Mouse (Mus musculus) gastrocnemius, postnatal 14 days (tissue): ENCODE data around the gene Syn3. TPM values are rescaled to one million over a fixed set of nuclear protein-coding genes. Genes with fewer than 3 reads are reported as not detected.

Experiments
- DNase-seq: peaks from one replicate; pipeline ENCODE4 v3.0.0; 2021; ENCODE audit warnings: mixed read lengths
- intact Hi-C: fragments of 180-260 bp; cut with DNase I; formaldehyde crosslinking; loops from one replicate; pipeline ENCODE4 v1.15.1; 2025; ENCODE audit warnings: low total_unique reads
- total RNA-seq, 2 experiments: library from RNA; stranded (reverse); gene quantifications; 2 replicates each; pipeline ENCODE4 v1.2.3; 2021

Gene Syn3
- total RNA-seq, 2 experiments from 2014 or later: 0.13 to 0.27 TPM

DNA sequence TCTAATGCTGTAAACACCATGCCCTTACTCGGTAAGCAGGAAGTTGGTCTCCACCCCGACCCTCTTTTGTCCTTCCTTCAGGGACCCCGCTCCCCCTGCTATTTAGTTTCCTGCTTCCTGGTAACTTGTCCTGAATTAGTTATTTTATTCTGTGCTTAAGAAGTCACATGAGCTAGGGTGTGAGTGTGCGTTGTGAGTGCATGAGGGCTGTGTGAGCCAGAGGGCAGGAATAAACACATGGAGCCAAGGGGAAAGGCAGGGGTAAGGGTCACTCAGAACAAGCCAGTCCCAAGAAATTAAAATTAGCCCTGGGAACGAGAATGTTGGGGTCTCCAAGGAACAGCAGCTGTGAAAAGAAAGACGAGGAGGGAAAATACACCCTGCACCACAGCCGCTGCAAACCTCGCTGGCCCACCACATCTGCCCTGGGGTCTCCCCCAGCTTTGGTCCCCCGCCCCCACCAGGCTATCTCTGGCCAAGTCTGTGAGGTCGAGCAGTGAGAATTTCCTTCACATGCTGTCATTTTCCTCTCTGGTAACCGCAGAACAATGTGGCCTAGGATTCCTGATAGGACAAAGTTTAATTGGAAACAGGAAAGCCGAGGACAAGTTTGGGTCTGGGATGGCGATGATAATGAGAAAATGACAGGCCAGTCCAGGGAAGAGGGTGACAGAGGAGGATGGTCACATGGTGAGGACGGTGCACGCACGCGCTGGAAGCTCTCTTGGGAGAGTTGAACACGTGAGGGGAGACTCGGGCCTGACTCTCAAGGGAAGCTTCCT is 225.1 kb downstream of the Syn3 start:
- intact Hi-C loops: no loop called here
- peak; percentile 29 for DNase-seq

DNA sequence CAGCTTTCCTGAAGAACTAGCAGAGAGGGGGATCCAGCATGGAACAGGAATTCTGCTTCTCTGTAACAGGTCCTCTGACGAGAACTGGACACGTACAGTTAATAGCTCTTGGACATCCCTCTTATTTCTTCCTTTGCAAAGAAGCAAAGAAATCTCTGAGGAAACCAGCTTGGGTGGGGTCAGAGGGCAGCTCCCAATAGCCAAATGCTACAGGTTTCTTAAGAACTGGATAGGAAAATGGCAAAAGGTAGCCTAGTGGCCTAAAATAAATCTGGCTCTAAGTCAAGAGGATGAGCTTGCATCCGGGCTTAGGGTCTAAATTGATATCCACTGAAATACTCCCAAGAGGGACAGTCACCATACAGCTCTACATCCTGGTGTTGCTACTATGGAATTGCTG is 225.9 kb downstream of the Syn3 start:
- intact Hi-C loops: no loop called here

DNA sequence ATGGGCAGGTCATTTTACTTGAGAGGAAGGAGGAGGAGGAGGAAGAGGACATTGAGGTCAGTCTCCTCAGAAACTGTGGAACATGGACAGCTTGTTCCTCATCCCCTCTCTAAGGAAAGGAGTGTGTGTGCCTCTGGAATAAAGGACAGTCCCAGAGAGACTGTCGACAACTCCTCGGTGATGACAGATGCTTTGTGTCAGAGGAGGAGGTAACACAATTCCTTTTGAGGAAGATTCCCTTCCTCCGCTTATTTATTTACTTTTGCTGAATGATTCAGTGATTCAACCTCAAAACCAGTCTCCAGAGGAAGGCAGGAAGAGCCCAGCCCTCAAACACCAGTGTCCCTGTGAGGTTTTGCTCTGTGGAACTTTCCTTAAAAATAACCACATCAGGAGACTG is 228.4 kb downstream of the Syn3 start:
- intact Hi-C loops: no loop called here
- DNase-seq: no peak

More for the DNA sequence above, 225.9 kb downstream of the Syn3 start:
- no peak for DNase-seq

DNA sequence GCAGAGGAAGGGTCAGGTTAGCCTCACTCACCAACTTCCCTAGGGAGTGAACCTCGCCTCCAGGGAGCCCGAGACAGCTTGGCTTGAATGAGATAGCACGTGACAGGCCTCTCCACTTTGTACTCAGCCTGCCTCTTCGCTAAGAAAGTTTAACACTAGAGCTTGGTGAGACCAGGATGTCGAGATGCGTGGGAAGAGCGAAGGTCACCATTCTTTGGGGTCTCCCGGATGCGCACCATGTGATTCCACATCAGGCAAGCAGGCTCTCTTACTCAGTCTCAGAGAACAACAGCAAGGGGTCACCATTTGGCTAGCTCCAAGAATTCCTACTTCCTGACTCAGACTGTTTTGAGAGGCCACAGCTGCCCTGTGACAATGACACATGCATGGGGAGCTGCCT is 234.1 kb downstream of the Syn3 start:
- DNase-seq: peak; percentile 12
- intact Hi-C loops: no loop called here

DNA sequence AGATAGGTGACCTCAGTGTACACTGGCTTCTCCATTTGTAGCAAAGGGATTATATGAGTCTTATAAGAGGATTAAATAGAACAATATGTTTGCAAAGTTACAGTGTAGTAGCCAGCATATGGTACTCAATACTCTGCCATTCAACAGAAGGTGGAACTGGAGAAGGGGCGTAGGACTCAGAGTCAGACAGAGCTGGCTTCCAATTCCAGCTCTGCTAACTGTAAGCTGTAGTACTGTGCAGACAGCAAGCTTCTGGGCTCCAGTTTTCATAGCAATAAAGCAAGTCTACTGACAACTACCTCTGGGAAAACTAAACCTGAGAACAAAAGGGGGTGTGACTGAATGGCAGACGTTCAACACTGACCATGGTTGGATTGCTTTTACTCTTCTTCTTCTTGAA is 237.0 kb downstream of the Syn3 start:
- intact Hi-C loops: no loop called here

DNA sequence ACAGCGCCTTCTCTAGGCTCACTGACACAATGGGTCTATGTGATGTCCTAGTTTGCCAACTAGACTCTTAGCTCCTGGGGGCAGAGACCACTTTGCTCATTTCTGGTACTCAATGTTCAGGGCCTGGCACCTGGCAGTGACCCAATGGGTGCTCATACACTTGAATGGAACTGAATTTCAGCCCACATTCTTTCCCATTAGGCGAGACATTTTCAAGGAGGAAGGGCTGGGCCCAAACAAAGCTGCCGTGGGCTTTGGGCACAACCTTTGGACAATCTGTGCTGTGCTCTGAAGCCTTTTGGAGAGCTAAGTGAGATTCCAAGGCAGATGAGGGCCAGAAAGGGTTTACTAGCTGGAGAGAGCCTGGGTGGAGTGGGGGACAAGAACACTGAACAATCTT is 239.7 kb downstream of the Syn3 start:
- intact Hi-C loops: no loop called here
- DNase-seq: no peak

More for the DNA sequence above, 237.0 kb downstream of the Syn3 start:
- DNase-seq: no peak

DNA sequence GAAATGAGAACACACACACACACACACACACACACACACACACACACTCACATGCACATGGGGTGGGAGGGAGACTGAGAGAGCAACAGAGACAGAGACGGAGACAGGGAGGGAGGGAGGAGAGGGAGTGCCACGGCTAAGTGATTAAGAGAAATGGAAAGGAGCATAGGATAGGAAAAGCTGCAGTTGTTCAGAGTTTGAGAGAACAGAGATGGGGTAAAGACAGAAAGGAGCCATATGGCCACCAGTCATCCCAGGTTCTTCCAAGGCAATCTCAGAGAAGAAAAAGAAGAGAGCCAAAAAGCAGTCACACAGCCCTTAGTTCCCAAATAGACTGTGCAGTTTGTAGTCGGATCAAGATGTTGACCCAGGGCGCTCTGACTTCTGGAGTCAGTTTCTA is 240.7 kb downstream of the Syn3 start:
- DNase-seq: no peak
- intact Hi-C loops: no loop called here

DNA sequence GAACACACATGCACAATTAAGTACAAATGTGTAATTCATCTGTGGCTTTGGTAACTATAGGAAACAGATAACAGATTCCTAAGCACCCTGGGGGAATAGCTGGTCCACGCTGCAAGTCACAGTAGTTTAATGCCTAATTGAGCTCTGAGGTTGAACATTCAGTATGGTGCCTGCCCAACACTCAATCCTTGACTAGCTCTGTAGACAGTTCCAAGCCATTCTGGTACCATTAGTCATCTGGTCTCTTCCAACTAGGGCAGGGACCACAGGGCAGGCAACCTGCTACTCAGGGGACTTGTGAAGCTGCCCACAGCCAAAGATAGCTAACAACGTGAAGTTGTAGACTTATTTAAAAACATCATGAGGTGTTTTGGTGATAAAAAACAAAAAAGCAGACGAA is 241.7 kb downstream of the Syn3 start:
- DNase-seq: no peak
- intact Hi-C loops: no loop called here

DNA sequence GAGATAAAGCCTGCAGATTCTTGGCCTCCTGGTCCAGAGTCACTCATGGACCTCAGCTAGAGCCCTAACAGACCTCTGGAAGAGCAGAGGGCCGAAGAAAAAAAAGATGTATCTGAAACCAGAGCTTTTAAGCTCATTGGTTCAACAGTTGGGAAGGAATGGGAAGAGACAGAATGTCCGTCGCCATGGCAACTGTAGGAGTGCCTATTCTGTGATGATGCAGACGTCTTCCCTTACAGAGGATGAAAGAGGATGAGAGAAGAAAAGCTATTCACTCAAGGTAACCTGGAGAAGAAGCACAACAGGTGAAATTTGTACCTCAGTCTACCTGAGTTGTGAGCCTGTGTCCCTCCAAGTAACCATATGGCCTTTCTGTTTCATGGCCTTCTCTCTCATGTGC is 242.5 kb downstream of the Syn3 start:
- intact Hi-C loops: no loop called here
- no peak for DNase-seq

DNA sequence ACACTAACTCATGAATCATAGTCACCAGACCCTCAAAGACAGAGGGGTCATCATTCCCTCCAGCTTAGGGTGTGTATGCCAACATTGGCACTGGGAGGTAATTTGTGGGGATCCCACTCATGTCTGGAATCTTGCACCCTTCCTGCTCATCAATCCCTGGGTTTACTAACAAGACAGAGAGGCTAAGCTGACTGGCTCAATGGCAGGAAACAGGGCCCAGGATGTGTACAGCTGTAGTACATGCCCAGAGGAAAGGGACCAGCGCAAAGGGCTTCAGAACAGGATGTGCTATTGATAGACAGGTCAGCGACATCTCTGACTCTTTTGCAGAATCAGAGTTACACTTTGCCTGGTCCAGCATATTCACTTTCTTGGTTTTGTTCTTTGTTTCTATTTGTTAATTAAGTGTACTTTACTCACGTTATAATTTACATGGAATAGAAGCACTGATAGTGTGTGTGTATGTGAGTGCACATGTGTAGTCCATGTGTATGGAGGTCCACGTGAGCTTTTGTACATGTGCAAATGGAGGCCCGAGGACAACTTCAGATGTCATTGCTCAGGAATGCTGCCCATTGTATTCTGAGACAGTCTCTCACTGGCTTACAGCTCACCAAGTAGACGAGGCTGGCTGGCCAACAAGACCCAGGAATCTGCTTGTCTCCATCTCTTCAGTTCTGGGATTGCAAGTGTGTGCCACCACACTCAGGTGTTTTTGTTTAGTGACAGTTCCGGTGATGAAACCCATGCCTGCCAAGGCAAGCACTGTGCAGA is 248.4 kb downstream of the Syn3 start:
- intact Hi-C loops: no loop called here
- DNase-seq: no peak

DNA sequence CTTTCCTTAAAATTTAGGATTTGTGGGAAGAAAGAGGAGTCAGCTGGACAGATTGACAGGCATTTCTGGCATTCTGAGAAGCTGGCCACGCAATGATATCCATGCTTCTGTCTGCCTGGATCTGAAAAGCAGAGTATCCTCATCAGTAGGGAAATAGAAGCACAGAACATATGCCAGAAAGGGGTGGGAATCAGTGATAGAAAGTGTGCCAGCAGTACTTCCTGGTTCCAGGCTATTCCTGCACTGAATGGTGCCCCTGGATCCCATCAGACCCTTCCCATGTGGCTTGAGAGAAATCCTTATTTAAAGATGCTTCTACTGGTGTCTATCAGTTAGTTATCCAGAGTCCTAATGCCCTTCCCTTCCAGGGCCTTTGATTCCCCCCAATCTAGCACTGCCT is 249.4 kb downstream of the Syn3 start:
- intact Hi-C loops: no loop called here
- no peak for DNase-seq

DNA sequence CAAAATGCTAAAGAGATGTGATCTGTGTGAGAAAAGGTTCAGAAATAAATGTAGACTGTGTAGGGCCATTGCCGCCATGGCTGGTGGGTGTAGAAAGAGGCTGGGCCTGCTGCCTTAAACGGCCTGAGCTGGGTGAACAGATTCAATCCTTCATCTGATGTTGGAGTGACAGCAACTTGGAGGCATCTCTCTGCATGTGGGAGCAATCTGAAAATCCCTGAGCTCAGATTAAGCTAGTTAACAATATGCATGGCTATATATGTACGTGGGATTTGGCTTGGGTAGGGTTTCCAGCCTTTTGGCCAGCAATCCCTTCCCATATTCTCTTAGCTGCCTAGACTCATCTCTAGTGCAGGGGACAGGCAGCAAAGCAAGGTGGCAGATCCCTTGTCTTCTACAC is 249.9 kb downstream of the Syn3 start:
- intact Hi-C loops: no loop called here
- no peak for DNase-seq

DNA sequence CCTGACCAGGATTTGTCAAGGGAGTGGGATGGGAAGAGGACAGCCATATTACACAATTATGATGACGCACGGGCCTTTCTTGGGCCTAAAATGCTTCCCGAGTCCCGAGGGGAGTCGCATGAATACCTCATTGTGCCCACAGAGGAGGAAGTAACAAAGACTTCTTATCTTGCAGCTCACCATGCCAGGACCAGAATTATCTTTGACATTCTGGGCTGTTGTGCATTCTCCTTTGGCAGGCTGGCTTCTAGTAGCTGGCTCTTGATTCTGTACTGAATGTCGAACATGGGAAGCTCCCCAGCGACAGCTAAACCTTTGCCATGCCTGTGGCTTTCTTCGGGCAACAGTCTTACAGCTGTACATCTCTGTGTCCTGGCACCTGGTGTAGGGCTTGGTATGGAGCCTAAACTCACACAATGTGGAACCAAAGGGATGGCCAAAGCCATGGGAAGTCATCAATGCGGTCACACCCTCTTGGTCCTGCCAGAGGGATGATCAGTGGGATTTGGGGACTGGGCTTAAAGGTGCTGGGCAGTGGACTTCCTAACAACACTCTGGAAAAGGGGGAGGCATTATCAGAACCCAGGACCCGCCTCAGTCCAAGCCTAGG is 250.5 kb downstream of the Syn3 start:
- no peak for DNase-seq
- intact Hi-C loops: no loop called here

DNA sequence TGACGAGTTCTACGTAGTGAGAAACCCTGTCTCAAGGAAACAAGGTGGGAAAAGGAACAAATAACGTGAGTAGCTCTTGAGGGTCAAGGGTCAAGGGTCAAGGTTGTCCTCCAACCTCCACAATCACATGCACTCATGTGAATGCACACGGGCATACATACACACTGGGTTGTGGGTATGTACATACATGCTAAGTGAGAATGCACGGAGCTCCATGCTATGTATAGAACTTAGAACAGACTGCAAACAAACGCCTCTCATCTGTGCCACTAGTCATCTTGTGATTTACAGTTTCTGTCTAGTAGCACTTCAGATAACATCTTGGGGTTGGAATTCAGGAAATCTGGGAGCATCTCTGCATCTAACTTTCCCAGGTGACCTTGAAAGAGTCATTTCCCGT is 253.3 kb downstream of the Syn3 start:
- DNase-seq: no peak
- intact Hi-C loops: no loop called here

DNA sequence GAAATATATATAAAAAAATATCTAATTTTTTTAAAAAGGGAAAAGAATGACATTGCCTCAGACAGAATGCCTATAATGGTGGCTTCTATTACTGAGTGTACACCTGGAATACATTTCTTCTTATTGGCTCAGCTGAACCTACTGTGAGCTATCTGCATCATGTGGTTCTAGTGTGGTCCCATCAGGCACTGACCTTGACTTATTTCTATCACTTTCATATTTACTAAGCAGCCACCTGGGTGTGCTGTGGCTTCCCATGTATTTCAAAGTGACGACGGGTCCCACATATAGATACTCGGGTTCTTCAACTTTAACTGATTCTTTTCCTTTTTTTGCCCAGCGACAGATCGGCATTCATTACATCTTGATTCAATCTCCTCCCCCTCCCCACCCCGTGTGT is 255.2 kb downstream of the Syn3 start:
- no peak for DNase-seq
- intact Hi-C loops: no loop called here

DNA sequence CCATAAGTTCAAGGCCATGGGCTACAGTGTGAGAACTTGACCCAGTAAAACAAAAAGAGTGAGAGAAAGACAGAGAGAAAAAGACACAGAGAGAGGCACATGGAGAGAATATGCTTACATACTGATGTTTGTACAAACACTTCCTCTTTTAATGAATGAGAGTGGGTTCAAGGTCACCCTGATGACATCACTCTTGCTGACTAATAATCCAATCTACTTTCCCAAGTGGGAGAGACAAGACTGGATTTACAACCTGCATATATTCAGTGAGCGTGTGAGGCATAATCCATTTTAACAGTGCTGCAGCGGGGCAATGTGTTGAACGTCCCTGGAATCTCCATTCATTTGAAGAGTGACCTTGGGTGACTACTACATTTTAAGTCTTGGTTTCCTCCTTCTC is 256.0 kb downstream of the Syn3 start:
- DNase-seq: no peak
- intact Hi-C loops: no loop called here

DNA sequence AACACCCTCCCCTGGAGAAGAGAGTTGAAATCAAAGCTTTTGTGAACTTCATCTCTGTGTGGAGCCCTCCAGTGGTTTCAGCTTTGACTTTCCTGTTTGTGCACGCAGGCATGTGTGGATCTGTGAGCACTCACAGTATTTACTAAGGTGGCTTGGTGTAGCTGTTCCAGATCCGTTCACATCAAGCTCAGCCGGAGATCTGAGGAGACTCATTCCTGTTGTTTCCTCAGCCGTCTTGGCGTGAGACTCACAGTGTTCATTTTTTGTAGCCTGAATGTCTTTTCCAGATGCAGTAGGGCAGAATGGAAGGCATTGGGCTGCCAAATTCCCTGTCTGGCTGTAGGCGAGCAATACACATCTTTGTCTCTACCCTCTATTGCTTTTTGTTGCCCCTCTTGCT is 268.7 kb downstream of the Syn3 start:
- intact Hi-C loops: no loop called here
- peak; percentile 15 for DNase-seq

DNA sequence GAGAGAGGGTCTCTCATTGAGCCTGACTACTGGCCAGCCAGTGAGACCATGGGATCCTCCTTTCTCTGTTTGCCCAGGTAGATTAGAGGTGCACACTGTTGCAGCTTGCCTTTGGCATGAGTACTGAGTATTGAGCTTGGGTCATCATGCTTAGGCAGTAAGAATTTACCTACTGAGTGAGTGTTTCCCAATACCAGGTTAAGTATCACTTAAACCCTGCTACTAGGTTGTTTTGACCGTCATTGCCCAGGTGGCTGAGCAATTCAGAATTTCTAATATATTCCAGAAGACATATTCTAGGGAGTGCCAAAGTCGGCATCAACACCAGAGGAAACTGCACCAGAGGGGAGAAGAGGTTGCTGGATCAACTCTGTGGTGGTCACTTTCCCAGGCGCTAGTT is 273.2 kb downstream of the Syn3 start:
- intact Hi-C loops: no loop called here
- no peak for DNase-seq

DNA sequence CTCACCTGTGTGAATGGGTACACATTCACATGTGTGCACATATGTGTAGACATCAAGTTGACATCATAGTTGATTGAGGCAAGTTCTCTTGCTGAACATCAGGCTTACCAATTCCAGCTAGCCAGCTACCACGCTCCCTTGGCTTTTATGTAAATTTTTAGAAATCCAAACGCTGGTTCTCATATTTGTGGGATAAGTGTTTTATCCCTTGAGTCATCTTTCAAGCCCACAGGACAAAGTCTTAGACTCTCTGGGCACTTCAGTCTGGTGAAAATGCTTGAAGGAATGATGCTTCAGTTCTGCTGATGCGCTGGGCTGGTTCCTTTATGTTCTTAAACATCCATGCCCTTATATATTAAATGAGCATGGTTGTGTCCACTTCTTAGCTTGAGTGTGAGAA is 279.7 kb downstream of the Syn3 start:
- no peak for DNase-seq
- intact Hi-C loops: no loop called here

DNA sequence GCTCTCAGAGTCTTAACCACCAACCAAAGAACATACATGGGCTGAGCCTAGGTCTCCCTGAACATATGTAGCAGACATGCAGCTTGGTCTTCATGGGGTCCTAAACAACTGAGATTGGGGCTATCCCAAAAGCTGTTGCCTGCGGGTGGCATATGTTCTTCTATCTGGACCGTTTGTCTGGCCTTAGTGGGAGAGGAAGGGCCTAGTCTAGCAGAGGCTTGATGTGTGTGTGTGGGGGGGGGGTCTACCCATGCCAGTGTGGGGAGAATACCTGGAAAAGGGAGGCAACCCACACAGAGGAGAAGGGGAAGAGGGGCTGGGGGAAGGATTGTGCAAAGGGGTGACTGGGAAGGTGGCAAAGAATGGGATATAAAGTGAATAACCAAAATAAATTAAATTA is 281.9 kb downstream of the Syn3 start:
- intact Hi-C loops: no loop called here
- DNase-seq: no peak

DNA sequence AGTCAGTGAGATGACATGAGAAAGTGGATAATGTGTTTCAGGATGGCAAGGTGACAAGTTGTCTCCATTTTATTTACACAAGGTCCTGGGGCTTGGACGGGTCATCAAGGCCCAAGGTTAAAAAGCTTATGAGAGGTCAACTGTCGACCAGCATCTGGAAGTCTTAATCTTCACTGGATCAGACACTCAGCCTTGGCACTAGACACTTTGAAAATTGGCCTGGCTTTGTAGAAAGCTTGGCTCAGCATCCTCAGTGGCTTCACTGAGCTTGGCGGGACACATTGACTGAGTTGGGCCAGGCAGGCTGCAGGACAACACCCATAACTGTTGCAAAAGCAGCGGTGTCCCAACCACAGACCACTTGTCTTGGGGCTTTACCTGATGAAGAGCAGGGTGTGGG is 286.6 kb downstream of the Syn3 start:
- peak; percentile 30 for DNase-seq
- intact Hi-C loops: no loop called here
